Mouse (Mus musculus) Patski (cell line): ENCODE data around the gene Foxn1. TPM values are rescaled to one million over a fixed set of nuclear protein-coding genes. Genes with fewer than 3 reads are reported as not detected.

ENCODE experiments used
- ATAC-seq: fragments of 100-300 bp; one replicate; pipeline ENCODE4 v1.8.0; 2021
- CTCF ChIA-PET: fragments of 350-600 bp; sonication (Branson Sonifier 250); formaldehyde crosslinking; loops from one replicate; lab custom pipeline; 2022; ENCODE audit warnings: inconsistent platforms; lab: Charles Lee
- POLR2A ChIA-PET: fragments of 350-600 bp; sonication (Branson Sonifier 250); formaldehyde crosslinking; loops from one replicate; lab custom pipeline; 2022; ENCODE audit warnings: antibody characterized with exemption, inconsistent platforms; lab: Charles Lee
- DNase-seq: peaks from one replicate; pipeline ENCODE4 v3.0.0-alpha.2; 2011; ENCODE audit warnings: low read depth, low spot score
- H3K27me3 ChIP-seq: fragments of 371-371 bp; one replicate; pipeline ENCODE4 v1.5.1; 2021
- CTCF ChIP-seq: fragments of 100-300 bp; IDR thresholded peaks from one replicate; pipeline ENCODE4 v1.5.1; 2021
- in situ Hi-C: fragments of 300-500 bp; cut with MboI; formaldehyde crosslinking; loops from 3 replicates; pipeline ENCODE4 v1.11.1; 2018; ENCODE audit warnings: low pct_unique_long_range_greater_than_20kb, mixed read lengths
- polyA plus RNA-seq: library from polyadenylated mRNA; unstranded; gene quantifications from one replicate; pipeline ENCODE4 v1.2.3, GENCODE M21; 2021

Gene Foxn1
- polyA plus RNA-seq, result 0.37 TPM

DNA sequence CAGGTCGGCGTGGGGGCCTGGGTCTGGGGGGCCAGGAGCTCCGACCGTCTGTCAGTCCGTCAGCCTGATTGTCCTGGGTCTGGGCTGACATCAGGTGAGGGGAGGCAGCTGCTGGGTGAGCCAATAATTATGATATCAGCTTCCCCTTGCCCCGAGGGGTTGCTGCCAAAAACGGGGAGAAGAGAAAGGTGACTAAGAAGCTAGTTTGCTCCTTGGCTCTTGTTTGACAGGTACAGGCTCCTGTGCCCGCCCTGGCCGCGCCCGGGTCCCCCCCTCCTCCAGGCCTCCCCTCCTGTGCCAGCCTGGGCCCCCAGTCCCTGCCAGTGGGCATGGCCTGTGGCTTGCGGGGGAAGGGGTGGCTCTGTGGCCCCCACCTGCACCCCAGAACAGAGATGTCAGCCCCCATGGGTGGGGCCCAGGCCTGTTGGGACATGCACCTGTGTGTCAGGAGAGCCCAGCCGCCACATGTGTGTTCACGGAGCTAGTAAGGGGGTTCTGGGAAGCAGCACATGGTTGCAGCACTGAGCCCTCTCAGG is at the start of gene Foxn1:
TSS of gene Foxn1 (minus strand) at position 51 of the 536 bp plus-strand sequence.
- POLR2A ChIA-PET, result no interaction called here
- no peak for TF ChIP-seq CTCF
- in situ Hi-C loops, result no loop called here
- DNase-seq, result no peak
- H3K27me3 ChIP-seq, result no peaks in the 10 kb centered on the region
- no peak for ATAC-seq
- CTCF ChIA-PET, result interaction anchor here (1.8 to 4.6 kb wide), 2 partner anchors 10 to 13 kb away, joined by 7 to 23 read pairs; no protein-coding TSS in a partner anchor

DNA sequence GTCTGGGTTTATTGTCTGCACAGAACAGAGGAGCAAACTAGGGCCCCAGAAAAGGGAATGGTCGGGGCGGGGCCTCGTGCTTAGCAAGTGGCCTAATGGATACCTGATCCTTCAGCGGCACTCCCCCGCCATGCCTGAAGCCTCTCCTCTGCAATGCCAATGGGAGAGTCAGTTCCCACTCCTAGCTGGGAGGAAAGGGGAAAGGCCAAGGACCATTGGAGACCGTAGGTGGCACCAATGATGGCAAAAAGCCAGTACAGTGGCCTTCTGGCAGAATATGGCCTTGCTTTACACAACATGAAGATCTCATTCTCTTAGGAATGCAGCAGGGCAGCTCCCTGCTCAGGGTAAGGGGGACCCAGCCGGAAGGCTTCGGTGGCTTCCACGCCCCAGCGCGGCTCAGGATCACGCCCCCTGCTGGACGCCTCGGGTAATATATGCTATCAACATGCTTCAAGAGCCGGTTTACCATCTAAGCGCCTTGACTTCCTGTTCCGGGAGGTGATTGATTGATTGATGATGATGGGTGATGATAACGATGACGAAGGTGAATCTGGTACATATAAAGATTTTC is 49.5 kb upstream of the Foxn1 start:
- in situ Hi-C loops, result no loop called here
- ATAC-seq (no peak), DNase-seq (no peak)
- ChIA-PET CTCF (no interaction called here), POLR2A (no interaction called here)
- no peaks in the 10 kb centered on the region for H3K27me3 ChIP-seq
- TF ChIP-seq CTCF, result peak; percentile 65

DNA sequence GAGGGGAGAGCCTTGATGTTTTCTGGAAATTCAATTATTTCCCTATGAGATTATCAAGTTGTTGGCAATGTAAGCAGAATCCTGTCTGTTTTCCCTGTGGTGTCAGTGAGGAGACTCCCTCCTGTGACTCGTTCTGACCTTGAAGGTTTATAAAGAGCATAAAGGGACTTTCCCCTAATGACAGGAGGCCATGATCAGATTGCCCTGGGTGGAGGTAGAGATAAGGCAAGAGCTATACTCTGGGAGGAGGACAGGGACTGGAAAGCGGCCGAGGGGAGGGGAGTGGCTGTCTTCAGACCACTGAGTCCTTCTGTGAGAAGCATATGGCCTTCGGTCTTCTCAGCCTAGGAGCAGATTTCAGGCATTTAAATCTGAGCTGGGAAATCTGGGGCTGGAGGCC is 47.7 kb upstream of the Foxn1 start:
- ATAC-seq, result no peak
- H3K27me3 ChIP-seq, result no peaks in the 10 kb centered on the region
- DNase-seq, result no peak
- in situ Hi-C loops, result no loop called here
- CTCF ChIA-PET, result interaction anchor here (1.0 to 1.2 kb wide), 2 partner anchors 19 to 35 kb away, joined by 3 read pairs; no protein-coding TSS in a partner anchor
- POLR2A ChIA-PET, result no interaction called here
- TF ChIP-seq CTCF, result no peak

DNA sequence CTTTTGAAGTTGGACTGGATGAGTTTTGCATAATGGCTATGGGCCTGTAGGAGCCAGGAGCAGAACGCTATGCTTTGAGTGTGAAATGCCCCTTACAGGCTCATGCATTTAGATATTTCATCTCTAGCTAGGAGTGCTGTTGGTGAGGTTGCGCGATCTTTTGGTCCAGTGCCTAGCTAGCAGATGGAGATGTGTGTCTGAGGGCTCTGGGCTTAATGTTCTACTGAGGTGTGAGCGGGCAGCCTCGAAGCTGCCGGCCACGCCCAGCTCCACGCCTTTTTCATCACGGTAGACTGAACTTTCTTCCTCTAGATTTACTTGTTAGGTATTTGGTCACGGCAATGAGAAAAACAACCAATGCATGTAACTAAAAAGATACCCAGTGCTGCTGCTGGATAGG is 44.8 kb upstream of the Foxn1 start:
- POLR2A ChIA-PET, result no interaction called here
- CTCF ChIA-PET, result interaction anchor here (2.0 kb wide), 1 partner anchor 22 kb away, joined by 5 read pairs; no protein-coding TSS in a partner anchor
- in situ Hi-C loops, result no loop called here
- H3K27me3 ChIP-seq, result no peaks in the 10 kb centered on the region
- DNase-seq, result no peak
- ATAC-seq, result no peak
- TF ChIP-seq CTCF, result no peak

DNA sequence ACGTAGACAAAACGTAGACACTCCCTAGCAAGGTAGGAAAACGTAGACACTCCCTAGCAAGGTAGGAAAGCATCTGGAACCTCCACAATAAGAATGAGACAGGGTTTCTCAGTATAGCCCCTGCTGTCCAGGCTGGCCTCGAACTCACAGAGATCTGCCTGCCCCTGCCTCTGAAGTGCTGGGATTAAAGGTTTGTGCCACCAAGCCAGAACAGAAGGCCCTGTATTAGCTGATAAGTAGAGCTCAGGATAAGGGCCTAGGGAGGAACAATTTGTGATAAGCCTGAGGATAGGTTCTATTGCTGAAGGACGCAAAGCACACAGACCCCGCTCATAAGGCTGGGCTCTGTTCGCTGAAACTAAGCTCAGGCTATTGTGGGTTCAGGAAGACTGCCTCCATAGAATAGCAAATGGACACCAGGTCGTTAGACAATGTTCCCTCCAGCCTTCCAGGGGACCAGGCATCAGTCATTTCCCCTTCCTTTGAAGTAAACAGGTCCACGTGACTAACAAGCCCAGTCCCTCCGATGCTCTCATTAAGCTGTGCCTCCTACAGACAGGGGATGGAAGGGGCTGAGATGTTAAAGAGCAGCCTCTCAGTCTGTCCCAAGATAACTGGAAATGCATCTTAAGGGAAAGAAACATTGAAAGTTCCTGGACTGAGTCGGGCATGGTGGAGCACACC is 44.0 kb upstream of the Foxn1 start:
- DNase-seq, result no peak
- CTCF ChIA-PET, result interaction anchor here (2.0 kb wide), 1 partner anchor 23 kb away, joined by 5 read pairs; no protein-coding TSS in a partner anchor
- in situ Hi-C loops, result no loop called here
- POLR2A ChIA-PET, result no interaction called here
- no peak for TF ChIP-seq CTCF
- no peaks in the 10 kb centered on the region for H3K27me3 ChIP-seq
- no peak for ATAC-seq

DNA sequence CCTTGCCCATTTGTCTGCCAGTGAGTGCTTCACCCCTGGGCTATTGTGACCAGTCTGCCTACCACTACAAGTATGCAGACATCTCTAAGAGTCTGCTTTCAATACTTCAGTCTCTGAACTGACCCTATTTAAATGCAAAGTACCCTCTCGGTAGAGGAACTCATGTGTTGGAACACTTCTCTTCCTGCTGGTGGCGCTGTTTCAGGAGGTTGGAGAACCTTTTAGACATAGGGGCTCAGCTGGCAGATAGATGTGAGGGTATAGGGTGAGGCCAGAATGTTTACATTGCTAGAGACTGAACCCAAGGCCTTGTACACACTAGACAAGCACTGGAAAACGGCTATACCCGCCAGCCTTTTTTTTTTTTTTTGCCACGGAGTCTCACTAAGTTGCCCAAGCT is 42.0 kb upstream of the Foxn1 start:
- no peak for DNase-seq
- TF ChIP-seq CTCF, result no peak
- ATAC-seq, result no peak
- in situ Hi-C loops, result no loop called here
- POLR2A ChIA-PET, result no interaction called here
- CTCF ChIA-PET, result no interaction called here
- H3K27me3 ChIP-seq, result no peaks in the 10 kb centered on the region

DNA sequence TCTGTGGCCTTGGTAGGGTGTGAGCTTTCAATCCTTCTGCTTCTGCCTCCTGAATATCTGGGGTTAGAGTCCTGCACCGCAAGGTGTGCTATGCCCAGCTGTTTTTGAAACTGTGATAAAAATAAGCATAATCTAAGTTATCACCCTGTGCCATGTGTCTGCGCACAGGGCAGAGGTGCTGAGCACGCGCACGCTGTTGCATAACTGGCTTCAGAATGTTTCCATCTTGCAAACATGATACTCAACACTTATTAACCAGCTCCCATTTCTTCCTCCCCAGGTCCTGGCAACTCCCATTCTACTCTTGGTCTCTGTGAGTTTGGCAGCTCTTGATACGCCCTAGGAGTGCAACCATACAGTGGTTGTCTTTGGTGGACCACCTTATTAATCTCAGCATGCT is 41.3 kb upstream of the Foxn1 start:
- in situ Hi-C loops, result no loop called here
- CTCF ChIA-PET, result interaction anchor here (0.6 kb wide), 1 partner anchor 13 kb away, joined by 3 read pairs; no protein-coding TSS in a partner anchor
- H3K27me3 ChIP-seq, result no peaks in the 10 kb centered on the region
- POLR2A ChIA-PET, result no interaction called here
- no peak for TF ChIP-seq CTCF
- DNase-seq, result no peak
- no peak for ATAC-seq

DNA sequence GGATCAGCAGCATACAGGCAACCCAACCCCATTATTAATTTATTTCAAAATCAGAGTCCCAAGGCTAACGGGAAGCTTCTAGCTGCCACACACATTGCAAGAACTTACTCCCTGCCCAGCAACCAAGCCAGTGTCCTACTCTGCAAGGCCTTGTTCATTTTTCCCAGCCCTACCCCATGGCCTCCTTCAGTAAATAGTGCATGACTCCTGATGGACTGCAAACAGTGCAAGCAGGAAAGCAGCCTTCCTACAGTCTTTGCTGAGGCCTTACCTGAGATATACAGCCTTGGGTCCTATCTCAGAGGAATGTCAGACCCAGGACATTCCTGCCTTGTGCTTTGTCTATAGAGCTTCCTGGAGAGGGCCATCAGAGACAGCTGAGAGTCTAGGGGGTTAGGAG is 39.2 kb upstream of the Foxn1 start:
- no peak for TF ChIP-seq CTCF
- CTCF ChIA-PET, result interaction anchor here (0.9 kb wide), 1 partner anchor 30 kb away, joined by 3 read pairs; no protein-coding TSS in a partner anchor
- ATAC-seq (no peak), DNase-seq (no peak)
- no peaks in the 10 kb centered on the region for H3K27me3 ChIP-seq
- in situ Hi-C loops, result no loop called here
- POLR2A ChIA-PET, result no interaction called here

DNA sequence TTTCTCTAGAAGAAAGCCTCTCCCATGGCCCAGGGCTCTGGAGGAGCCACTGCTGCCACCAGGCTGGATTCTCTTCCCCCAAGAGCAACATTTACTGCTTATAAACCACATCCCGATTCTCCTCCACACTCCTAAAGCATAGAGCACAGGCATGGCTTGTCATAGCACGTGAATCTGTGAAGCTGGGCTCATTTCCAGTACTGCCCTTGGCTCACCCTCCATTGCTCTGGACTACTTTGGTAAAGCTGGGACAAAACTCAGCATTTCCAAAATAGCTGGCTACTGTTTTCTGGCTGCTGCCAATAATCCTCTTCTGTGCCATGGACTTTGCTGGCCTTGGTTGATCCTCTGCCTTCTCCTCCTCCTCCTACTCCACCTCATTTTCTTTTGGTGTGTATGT is 38.0 kb upstream of the Foxn1 start:
- POLR2A ChIA-PET, result no interaction called here
- ATAC-seq (no peak), DNase-seq (no peak)
- TF ChIP-seq CTCF, result no peak
- CTCF ChIA-PET, result interaction anchor here (1.6 kb wide), 1 partner anchor 25 kb away, joined by 6 read pairs; no protein-coding TSS in a partner anchor
- no peaks in the 10 kb centered on the region for H3K27me3 ChIP-seq
- in situ Hi-C loops, result no loop called here

DNA sequence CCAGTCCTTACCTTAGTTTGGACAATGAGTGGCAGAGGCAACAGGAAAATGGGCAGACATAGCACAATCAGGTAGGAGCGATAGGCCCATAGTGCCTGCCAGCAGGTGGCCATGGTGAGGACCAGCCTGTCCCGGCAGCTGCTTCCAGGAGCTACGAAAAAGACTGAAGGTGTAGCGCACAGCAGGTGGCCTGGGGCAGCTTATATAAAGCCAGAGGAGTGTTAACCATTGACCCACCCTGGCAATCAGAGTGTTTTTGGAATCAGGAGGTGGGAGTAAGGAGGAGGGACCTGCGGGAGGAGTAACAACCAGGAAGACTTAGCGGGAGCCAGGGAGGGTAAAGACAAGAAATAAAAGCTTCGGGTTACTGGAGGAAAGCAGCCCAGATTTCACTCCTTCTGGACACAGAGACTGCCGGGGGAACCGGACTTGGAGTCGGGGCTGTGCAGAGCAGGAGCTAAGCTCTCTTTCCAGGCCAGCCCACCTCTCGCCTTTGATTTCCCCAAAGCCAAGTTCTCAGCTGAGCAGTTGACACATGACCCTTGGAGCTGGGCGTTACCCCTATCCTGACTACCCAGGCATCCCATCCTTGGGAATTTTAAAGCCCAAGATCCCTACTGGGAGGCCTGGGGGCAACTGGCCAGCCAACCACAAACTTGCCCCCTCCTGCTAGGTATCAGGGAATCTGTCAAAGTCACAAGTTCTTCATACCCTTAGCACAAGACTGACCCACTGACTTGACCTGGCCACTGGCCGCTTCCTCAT is 35.9 kb upstream of the Foxn1 start, which contains the start of gene Slc13a2:
TSS of gene Slc13a2 (minus strand) at position 163 of the 765 bp plus-strand sequence.
- H3K27me3 ChIP-seq, result no peaks in the 10 kb centered on the region
- ATAC-seq (no peak), DNase-seq (no peak)
- ChIA-PET CTCF (interaction anchor here (1.2 kb wide), 2 partner anchors 13 to 68 kb away, joined by 3 read pairs; no protein-coding TSS in a partner anchor), POLR2A (interaction anchor here (1.3 kb wide), 1 partner anchor 56 kb away, joined by 3 read pairs; no protein-coding TSS in a partner anchor)
- in situ Hi-C loops, result no loop called here
- no peak for TF ChIP-seq CTCF
